Mouse (Mus musculus) layer of hippocampus, postnatal 36 days (tissue): ENCODE results near the gene Fam205a2. TPM values are rescaled to one million over a fixed set of nuclear protein-coding genes. Genes with fewer than 3 reads are reported as not detected.
"Not testable (repeated sequence)": the region's sequence is repeated elsewhere in the genome, so short reads cannot be mapped to it uniquely, and the experiment has no call there.

Experiments used
- DNase-seq, 2 experiments: peaks; one replicate each; pipeline ENCODE4 v3.0.0; 2022
- total RNA-seq, 2 experiments: library from RNA; stranded (reverse); gene quantifications; 2 replicates each; pipeline ENCODE4 v1.2.3; 2021

Gene Fam205a2
- under 1 TPM; 0.15 to 0.65 TPM for total RNA-seq

DNA sequence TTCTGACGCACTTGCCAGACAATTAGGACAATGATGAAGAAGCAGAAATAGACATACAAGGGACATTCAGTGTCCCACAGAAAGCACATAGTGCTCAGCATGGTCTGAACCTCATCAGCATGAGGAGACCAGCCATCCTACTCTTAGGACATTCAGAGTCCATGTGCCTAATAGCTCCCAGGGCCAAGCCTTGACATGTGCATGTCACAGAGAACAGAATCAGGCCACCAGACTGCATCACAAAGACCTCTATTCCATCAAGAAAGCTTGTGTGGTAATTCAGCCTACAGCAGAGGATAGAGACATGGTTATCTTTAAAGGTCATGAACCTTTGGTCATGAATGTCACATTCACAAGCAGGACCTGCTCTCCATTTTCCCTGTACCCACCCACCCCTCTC is at the start of gene Fam205a2:
Gene Fam205a2 (minus strand): TSS at position 101 of the 400 bp plus-strand sequence.
- not testable (repeated sequence) for DNase-seq

Other genes starting within 250 kb of the Fam205a2 start
- not detected for gene Gm21953, start 233.9 kb downstream of the Fam205a2 start, total RNA-seq
- under 1 TPM; 0.15 to 0.65 TPM for gene Fam205a3, start 209.8 kb downstream of the Fam205a2 start, total RNA-seq
- not detected for gene Gm21586, start 88.8 kb downstream of the Fam205a2 start, total RNA-seq
- gene Gm2163, start 61.4 kb downstream of the Fam205a2 start, total RNA-seq: 1 to 10 TPM; 1.5 to 3.0 TPM
- gene Gm10591, start 84.0 kb upstream of the Fam205a2 start, total RNA-seq: not detected
- 10 to 100 TPM; 10.2 to 15.9 TPM for gene Gm2564, start 101.5 kb upstream of the Fam205a2 start, total RNA-seq
- gene Ccl27b, start 127.1 kb upstream of the Fam205a2 start, total RNA-seq: not detected
- gene Il11ra2, start 133.7 kb upstream of the Fam205a2 start, total RNA-seq: not detected
- gene 4930578G10Rik, start 207.4 kb upstream of the Fam205a2 start, total RNA-seq: 1 to 10 TPM; 1.2 to 2.0 TPM
- gene Ccl19, start 228.4 kb upstream of the Fam205a2 start, total RNA-seq: under 1 TPM in 1 of 2 experiments, not detected in 1; 0.67 TPM
- not detected for gene Ccl21a, start 245.8 kb upstream of the Fam205a2 start, total RNA-seq